In genomic region chr8:124494955-124495354, GRCm38 (mm10) we compare ENCODE assay signal across 22 mouse cellular contexts. TPM values are rescaled to one million over a fixed set of nuclear protein-coding genes. Genes with fewer than 3 reads are reported as not detected.
DNase-seq lines count a peak whose midpoint lies in the region; ATAC-seq and TF ChIP-seq lines count a peak whose summit lies in the region.
"Had no signal": no experiment of that assay in that cellular context is flagged by ENCODE, and none has a peak within 500 bp of the region (broad histone marks: within the 10 kb centered on the region; RNA-seq: fewer than 3 reads in every experiment).

No protein-coding gene starts in this region.

- DNase-seq in cerebellum, postnatal 10 days: no peak
- DNase-seq in kidney, adult 2 months: peak; percentile 29
- no peak for DNase-seq in limb, embryonic 10.5 days (ENCODE audit: low spot score)
- no peak for DNase-seq in heart, embryonic 10.5 days (ENCODE audit: low spot score)
- DNase-seq: adrenal gland, adult 8-10 months; adrenal gland, postnatal 36 days; B cell, adult 2 months; gastrocnemius, postnatal 14 days; heart, adult 2 months had no signal

- H3K4me2 ChIP-seq in kidney, embryonic 15.5 days: no peak overlapping the region
- H3K4me2 ChIP-seq in limb, embryonic 13.5 days (replicated peaks): peak overlapping the region; percentile 12
- H3K4me2 ChIP-seq: embryonic facial prominence, embryonic 15.5 days; heart, embryonic 12.5 days; hindbrain, embryonic 15.5 days had no signal

- peak overlapping the region; percentile 89 for H3K27ac ChIP-seq in kidney, adult 2 months (ENCODE audit: insufficient read depth, low read depth, low read length)
- H3K27ac ChIP-seq in kidney, embryonic 15.5 days: no peak overlapping the region
- peak overlapping the region; percentile 75; the same call in 1 of the 2 replicates for H3K27ac ChIP-seq in limb, embryonic 13.5 days
- H3K27ac ChIP-seq in limb, embryonic 10.5 days: no peak overlapping the region
- H3K27ac ChIP-seq in heart, embryonic 10.5 days: no peak overlapping the region
- H3K27ac ChIP-seq: embryonic facial prominence, embryonic 15.5 days; forebrain, embryonic 10.5 days; heart, adult 2 months; hindbrain, embryonic 10.5 days; hindbrain, embryonic 15.5 days had no signal

- no peaks in the 10 kb centered on the region for H3K36me3 ChIP-seq in kidney, adult 2 months (ENCODE audit: control insufficient read depth, insufficient read depth, low read length)
- no peaks in the 10 kb centered on the region for H3K36me3 ChIP-seq in kidney, embryonic 15.5 days
- H3K36me3 ChIP-seq in limb, embryonic 13.5 days: no peaks in the 10 kb centered on the region
- no peaks in the 10 kb centered on the region for H3K36me3 ChIP-seq in limb, embryonic 10.5 days
- H3K36me3 ChIP-seq in heart, embryonic 10.5 days: no peaks in the 10 kb centered on the region
- H3K36me3 ChIP-seq: embryonic facial prominence, embryonic 15.5 days; forebrain, embryonic 10.5 days; G1E; heart, embryonic 12.5 days; hindbrain, embryonic 10.5 days; hindbrain, embryonic 15.5 days had no signal

- TF ChIP-seq CTCF in kidney, adult 2 months (conservative IDR thresholded peaks at IDR 0.05; ENCODE audit: insufficient read depth, insufficient read length, low read depth, low read length): no peak

- TF ChIP-seq POLR2A in kidney, adult 2 months (IDR thresholded peaks at IDR 0.05; ENCODE audit: low read depth, low read length): no peak

- H3K4me3 ChIP-seq in kidney, adult 2 months (ENCODE audit: insufficient read depth, low read depth, low read length): no peak overlapping the region
- no peak overlapping the region for H3K4me3 ChIP-seq in kidney, embryonic 15.5 days (replicated peaks)
- no peak overlapping the region for H3K4me3 ChIP-seq in limb, embryonic 13.5 days
- no peak overlapping the region for H3K4me3 ChIP-seq in limb, embryonic 10.5 days
- no peak overlapping the region for H3K4me3 ChIP-seq in heart, embryonic 10.5 days
- H3K4me3 ChIP-seq: embryonic facial prominence, embryonic 15.5 days; erythroblast, embryonic 14.5 days; forebrain, embryonic 10.5 days; heart, adult 2 months; heart, embryonic 12.5 days; hindbrain, embryonic 10.5 days; hindbrain, embryonic 15.5 days had no signal

- peaks cover 3% of the 10 kb centered on the region; the same call in 1 of the 2 replicates for H3K4me1 ChIP-seq in kidney, adult 2 months (ENCODE audit: control insufficient read depth, insufficient read depth, low read length)
- H3K4me1 ChIP-seq in kidney, embryonic 15.5 days: no peaks in the 10 kb centered on the region; the same call in 1 of the 2 replicates
- peaks cover 30% of the 10 kb centered on the region for H3K4me1 ChIP-seq in limb, embryonic 13.5 days
- H3K4me1 ChIP-seq in limb, embryonic 10.5 days: peaks cover 9% of the 10 kb centered on the region; the same call in 1 of the 2 replicates
- H3K4me1 ChIP-seq in heart, embryonic 10.5 days: no peaks in the 10 kb centered on the region
- H3K4me1 ChIP-seq: embryonic facial prominence, embryonic 15.5 days; forebrain, embryonic 10.5 days; heart, embryonic 12.5 days; hindbrain, embryonic 10.5 days; hindbrain, embryonic 15.5 days had no signal

- H3K27me3 ChIP-seq in kidney, adult 2 months (replicated peaks; ENCODE audit: control insufficient read depth, insufficient read depth, low read length): no peaks in the 10 kb centered on the region
- no peaks in the 10 kb centered on the region for H3K27me3 ChIP-seq in kidney, embryonic 15.5 days
- no peaks in the 10 kb centered on the region for H3K27me3 ChIP-seq in limb, embryonic 13.5 days
- H3K27me3 ChIP-seq in limb, embryonic 10.5 days (ENCODE audit: low read depth, poor library complexity, severe bottlenecking): no peaks in the 10 kb centered on the region
- H3K27me3 ChIP-seq in heart, embryonic 10.5 days (ENCODE audit: insufficient read depth, poor library complexity, severe bottlenecking): 0 out of 2 replicates have a peak, but pooled peaks cover 4% of the 10 kb centered on the region
- H3K27me3 ChIP-seq: embryonic facial prominence, embryonic 15.5 days; hindbrain, embryonic 15.5 days had no signal

- H3K9me3 ChIP-seq in kidney, embryonic 15.5 days (replicated peaks): no peaks in the 10 kb centered on the region
- H3K9me3 ChIP-seq in limb, embryonic 13.5 days: no peaks in the 10 kb centered on the region
- no peaks in the 10 kb centered on the region for H3K9me3 ChIP-seq in limb, embryonic 10.5 days (replicated peaks)
- H3K9me3 ChIP-seq in heart, embryonic 10.5 days: no peaks in the 10 kb centered on the region
- H3K9me3 ChIP-seq: embryonic facial prominence, embryonic 15.5 days; forebrain, embryonic 10.5 days; heart, embryonic 12.5 days; hindbrain, embryonic 10.5 days; hindbrain, embryonic 15.5 days had no signal

- ATAC-seq in cerebellum, adult (ENCODE audit: insufficient number of reproducible peaks, low FRiP score, low TSS enrichment): peak; percentile 8; the same call in 1 of the 2 replicates
- no peak for ATAC-seq in kidney, embryonic 15.5 days (replicated peaks; ENCODE audit: low FRiP score)
- 0 out of 2 replicates have a peak, but pooled peaks have one; percentile 28 for ATAC-seq in limb, embryonic 13.5 days (ENCODE audit: low FRiP score, low read depth)
- ATAC-seq: CD4-positive, CD25-positive, alpha-beta regulatory T cell, adult 4 months; forebrain, embryonic 14.5 days; inflammation-experienced regulatory T-cells, adult 6 months had no signal

- 69% methylated on average over 15 of the region's 15 CpGs for WGBS in kidney, adult 2 months
- 86% methylated on average over 15 of the region's 15 CpGs for WGBS in kidney, embryonic 15.5 days
- WGBS in limb, embryonic 13.5 days: 62% methylated on average over 15 of the region's 15 CpGs
- WGBS in limb, embryonic 10.5 days: 91% methylated on average over 15 of the region's 15 CpGs
- 82% methylated on average over 15 of the region's 15 CpGs for WGBS in heart, embryonic 10.5 days

- H3K9ac ChIP-seq in kidney, embryonic 15.5 days: no peak overlapping the region
- no peak overlapping the region for H3K9ac ChIP-seq in limb, embryonic 13.5 days
- H3K9ac ChIP-seq: embryonic facial prominence, embryonic 15.5 days; heart, embryonic 12.5 days; hindbrain, embryonic 15.5 days had no signal

RNA-seq across cellular contexts. Expression of gene Cog2, which starts 25.6 kb away (rescaled TPM):
- 21.2 and 21.3 TPM in 2 replicates for polyA plus RNA-seq in kidney, adult 2 months (2012; rRNA removed)
- 35.6 and 36.4 TPM in 2 replicates for polyA plus RNA-seq in kidney, embryonic 15.5 days (2015; fragmentation: Nextera tagmentation; extraction: Ambion mirVana)
- 42.9 and 44.2 TPM in 2 replicates for polyA plus RNA-seq in limb, embryonic 13.5 days (2015; fragmentation: Nextera tagmentation; extraction: Ambion mirVana)
- polyA plus RNA-seq in limb, embryonic 10.5 days (2016; fragmentation: Nextera tagmentation; extraction: Ambion mirVana): 37.9 and 43.5 TPM in 2 replicates
- polyA plus RNA-seq in heart, embryonic 10.5 days (2016; fragmentation: Nextera tagmentation; extraction: Ambion mirVana): 28.4 and 30.4 TPM in 2 replicates

RNA-seq across cellular contexts. Expression of gene Pgbd5, which starts 55.5 kb away (rescaled TPM):
- 0.39 and 0.41 TPM in 2 replicates for polyA plus RNA-seq in kidney, adult 2 months (2012; rRNA removed)
- 0.75 and 0.93 TPM in 2 replicates for polyA plus RNA-seq in kidney, embryonic 15.5 days (2015; fragmentation: Nextera tagmentation; extraction: Ambion mirVana)
- polyA plus RNA-seq in limb, embryonic 13.5 days (2015; fragmentation: Nextera tagmentation; extraction: Ambion mirVana): 2.4 and 3.0 TPM in 2 replicates
- polyA plus RNA-seq in limb, embryonic 10.5 days (2016; fragmentation: Nextera tagmentation; extraction: Ambion mirVana): 0.20 and 0.35 TPM in 2 replicates
- 1.5 and 1.6 TPM in 2 replicates for polyA plus RNA-seq in heart, embryonic 10.5 days (2016; fragmentation: Nextera tagmentation; extraction: Ambion mirVana)
- polyA plus RNA-seq: CD4-positive, CD25-positive, alpha-beta regulatory T cell, adult 4 months; erythroblast, embryonic 14.5 days; G1E; inflammation-experienced regulatory T-cells, adult 6 months had no signal

Comparison
In these comparisons a context has a peak if more than half of its experiments do, and no peak if none do; other contexts are left out.
1. H3K27ac ChIP-seq: peak in kidney, adult 2 months (single experiment) and limb, embryonic 13.5 days (single experiment); none in kidney, embryonic 15.5 days (single experiment), limb, embryonic 10.5 days (single experiment) and heart, embryonic 10.5 days (single experiment).